Mouse (Mus musculus): ENCODE results near the gene Arhgef10l. TPM values are rescaled to one million over a fixed set of nuclear protein-coding genes. Genes with fewer than 3 reads are reported as not detected.
A peak's percentile ranks its signal among the peaks of the same experiment; 100 is the strongest.

Gene Arhgef10l
- polyA plus RNA-seq, 1 experiment from 2014 or later = 13.8 TPM

DNA sequence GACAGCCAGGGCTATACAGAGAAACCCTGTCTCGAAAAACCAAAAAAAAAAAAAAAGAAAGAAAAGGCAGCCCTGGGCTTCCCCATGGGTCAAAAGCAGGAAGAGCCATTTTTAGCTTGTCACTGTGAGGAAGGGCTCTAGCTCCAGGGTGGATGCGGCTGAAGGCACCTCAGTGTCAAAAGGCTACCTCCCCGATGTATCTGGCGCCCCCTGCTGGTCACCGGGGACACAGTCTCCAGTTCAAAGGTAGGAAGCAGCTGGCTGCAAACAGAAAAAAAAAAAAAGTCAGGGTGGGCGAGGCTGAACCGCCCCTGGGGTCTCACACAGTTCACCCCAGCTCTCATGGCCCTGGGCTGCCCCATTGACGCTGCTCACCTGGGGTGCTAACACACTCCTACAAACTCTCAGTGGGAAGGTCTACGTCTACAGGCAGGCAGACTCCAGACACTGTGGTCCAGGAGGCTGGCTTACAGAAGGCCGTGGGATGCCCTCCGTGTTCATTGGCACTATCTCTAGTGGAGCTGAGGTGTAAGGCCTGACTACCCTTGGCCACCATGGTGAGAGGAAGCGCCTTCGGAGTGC is 8.6 kb upstream of the Arhgef10l start:
- Histone ChIP-seq H3K27ac (ENCODE audit: low read depth, low read length) (no peak overlapping the region), H3K9me3 (ENCODE audit: control insufficient read depth, low read length) (no peaks in the 10 kb centered on the region), H3K27me3 (ENCODE audit: control insufficient read depth, insufficient read depth, low read length) (no peaks in the 10 kb centered on the region), H3K36me3 (ENCODE audit: control insufficient read depth, insufficient read depth, low read length) (no peaks in the 10 kb centered on the region), H3K9ac (ENCODE audit: low read depth, low read length) (no peak overlapping the region), H3K4me1 (replicated peaks; ENCODE audit: control insufficient read depth, insufficient read depth, low read length) (no peaks in the 10 kb centered on the region), H3K4me2 (replicated peaks; ENCODE audit: low read depth, low read length) (no peak overlapping the region), H3K4me3 (ENCODE audit: low read depth, low read length) (no peak overlapping the region)
- DNase-seq (ENCODE audit: low spot score) = peak; percentile 91
- ATAC-seq (ENCODE audit: low FRiP score) = peak; percentile 57
- 31% methylated on average over 12 of the region's 13 CpGs for WGBS

GRCm38 (mm10) chr4:140673527-140674264 is 7.9 kb upstream of the Arhgef10l start:
- Histone ChIP-seq H3K4me2 (replicated peaks; ENCODE audit: low read depth, low read length) (no peak overlapping the region), H3K9me3 (ENCODE audit: control insufficient read depth, low read length) (no peaks in the 10 kb centered on the region), H3K27ac (ENCODE audit: low read depth, low read length) (no peak overlapping the region), H3K4me1 (replicated peaks; ENCODE audit: control insufficient read depth, insufficient read depth, low read length) (no peaks in the 10 kb centered on the region), H3K9ac (ENCODE audit: low read depth, low read length) (no peak overlapping the region), H3K36me3 (ENCODE audit: control insufficient read depth, insufficient read depth, low read length) (no peaks in the 10 kb centered on the region), H3K4me3 (ENCODE audit: low read depth, low read length) (no peak overlapping the region), H3K27me3 (ENCODE audit: control insufficient read depth, insufficient read depth, low read length) (no peaks in the 10 kb centered on the region)
- ATAC-seq (ENCODE audit: low FRiP score) (peak; percentile 27; the same call in 1 of the 2 replicates), DNase-seq (ENCODE audit: low spot score) (no peak)
- whole genome bisulfite sequencing = 44% methylated on average over 12 of the region's 12 CpGs

GRCm38 (mm10) chr4:140667802-140668201 is 2.0 kb upstream of the Arhgef10l start:
- Histone ChIP-seq H3K36me3 (ENCODE audit: control insufficient read depth, insufficient read depth, low read length) (no peaks in the 10 kb centered on the region), H3K27me3 (ENCODE audit: control insufficient read depth, insufficient read depth, low read length) (no peaks in the 10 kb centered on the region), H3K9me3 (ENCODE audit: control insufficient read depth, low read length) (no peaks in the 10 kb centered on the region), H3K27ac (ENCODE audit: low read depth, low read length) (no peak overlapping the region), H3K4me1 (replicated peaks; ENCODE audit: control insufficient read depth, insufficient read depth, low read length) (peaks cover under 1% of the 10 kb centered on the region; the same call in 1 of the 2 replicates), H3K4me2 (replicated peaks; ENCODE audit: low read depth, low read length) (no peak overlapping the region), H3K4me3 (ENCODE audit: low read depth, low read length) (no peak overlapping the region), H3K9ac (ENCODE audit: low read depth, low read length) (no peak overlapping the region)
- 92% methylated on average over 8 of the region's 8 CpGs for WGBS
- DNase-seq (ENCODE audit: low spot score) (no peak), ATAC-seq (ENCODE audit: low FRiP score) (no peak)

- H3K27ac ChIP-seq (ENCODE audit: low read depth, low read length) = no peak overlapping the region
- ATAC-seq (ENCODE audit: low FRiP score) = no peak
Measured at GRCm38 (mm10) chr4:140665053-140665452, 759 bp downstream of the Arhgef10l start.

GRCm38 (mm10) chr4:140662882-140663585 is 2.8 kb downstream of the Arhgef10l start:
- Histone ChIP-seq H3K9me3 (ENCODE audit: control insufficient read depth, low read length) (no peaks in the 10 kb centered on the region), H3K4me3 (ENCODE audit: low read depth, low read length) (no peak overlapping the region), H3K4me2 (replicated peaks; ENCODE audit: low read depth, low read length) (no peak overlapping the region), H3K4me1 (replicated peaks; ENCODE audit: control insufficient read depth, insufficient read depth, low read length) (peaks cover 12% of the 10 kb centered on the region), H3K27me3 (ENCODE audit: control insufficient read depth, insufficient read depth, low read length) (no peaks in the 10 kb centered on the region), H3K36me3 (ENCODE audit: control insufficient read depth, insufficient read depth, low read length) (no peaks in the 10 kb centered on the region), H3K9ac (ENCODE audit: low read depth, low read length) (no peak overlapping the region), H3K27ac (ENCODE audit: low read depth, low read length) (no peak overlapping the region)
- ATAC-seq (ENCODE audit: low FRiP score) (no peak), DNase-seq (ENCODE audit: low spot score) (no peak)
- 36% methylated on average over 10 of the region's 10 CpGs for WGBS

More at GRCm38 (mm10) chr4:140665053-140665452, 759 bp downstream of the Arhgef10l start:
- peaks cover 5% of the 10 kb centered on the region; the same call in 1 of the 2 replicates for H3K4me1 ChIP-seq (replicated peaks; ENCODE audit: control insufficient read depth, insufficient read depth, low read length)
- H3K36me3 ChIP-seq (ENCODE audit: control insufficient read depth, insufficient read depth, low read length) = no peaks in the 10 kb centered on the region
- H3K9me3 ChIP-seq (ENCODE audit: control insufficient read depth, low read length) = no peaks in the 10 kb centered on the region
- H3K4me3 ChIP-seq (ENCODE audit: low read depth, low read length) = no peak overlapping the region
- DNase-seq (ENCODE audit: low spot score) = no peak
- H3K4me2 ChIP-seq (replicated peaks; ENCODE audit: low read depth, low read length) = no peak overlapping the region
- no peak overlapping the region for H3K9ac ChIP-seq (ENCODE audit: low read depth, low read length)
- 64% methylated on average over 7 of the region's 7 CpGs for WGBS
- no peaks in the 10 kb centered on the region for H3K27me3 ChIP-seq (ENCODE audit: control insufficient read depth, insufficient read depth, low read length)

- Histone ChIP-seq H3K27ac (ENCODE audit: low read depth, low read length) (no peak overlapping the region), H3K9ac (ENCODE audit: low read depth, low read length) (no peak overlapping the region)
- no peak for ATAC-seq (ENCODE audit: low FRiP score)
Measured at GRCm38 (mm10) chr4:140662453-140662852, 3.4 kb downstream of the Arhgef10l start.

GRCm38 (mm10) chr4:140661406-140662022 is 4.3 kb downstream of the Arhgef10l start:
- ATAC-seq (ENCODE audit: low FRiP score) (no peak), DNase-seq (ENCODE audit: low spot score) (no peak)
- H3K27ac ChIP-seq (ENCODE audit: low read depth, low read length) = no peak overlapping the region
- H3K9me3 ChIP-seq (ENCODE audit: control insufficient read depth, low read length) = no peaks in the 10 kb centered on the region
- no peak overlapping the region for H3K4me3 ChIP-seq (ENCODE audit: low read depth, low read length)
- no peaks in the 10 kb centered on the region for H3K36me3 ChIP-seq (ENCODE audit: control insufficient read depth, insufficient read depth, low read length)
- peaks cover 20% of the 10 kb centered on the region for H3K4me1 ChIP-seq (replicated peaks; ENCODE audit: control insufficient read depth, insufficient read depth, low read length)
- 71% methylated on average over 18 of the region's 18 CpGs for whole genome bisulfite sequencing
- no peaks in the 10 kb centered on the region for H3K27me3 ChIP-seq (ENCODE audit: control insufficient read depth, insufficient read depth, low read length)
- H3K9ac ChIP-seq (ENCODE audit: low read depth, low read length) = no peak overlapping the region
- no peak overlapping the region for H3K4me2 ChIP-seq (replicated peaks; ENCODE audit: low read depth, low read length)

More at GRCm38 (mm10) chr4:140662453-140662852, 3.4 kb downstream of the Arhgef10l start:
- no peak for DNase-seq (ENCODE audit: low spot score)
- WGBS = 41% methylated on average over 7 of the region's 7 CpGs
- no peaks in the 10 kb centered on the region for H3K9me3 ChIP-seq (ENCODE audit: control insufficient read depth, low read length)
- no peak overlapping the region for H3K4me3 ChIP-seq (ENCODE audit: low read depth, low read length)
- peaks cover 18% of the 10 kb centered on the region for H3K4me1 ChIP-seq (replicated peaks; ENCODE audit: control insufficient read depth, insufficient read depth, low read length)
- H3K4me2 ChIP-seq (replicated peaks; ENCODE audit: low read depth, low read length) = no peak overlapping the region
- no peaks in the 10 kb centered on the region for H3K36me3 ChIP-seq (ENCODE audit: control insufficient read depth, insufficient read depth, low read length)
- no peaks in the 10 kb centered on the region for H3K27me3 ChIP-seq (ENCODE audit: control insufficient read depth, insufficient read depth, low read length)

- WGBS = 2% methylated on average over 24 of the region's 24 CpGs
- Histone ChIP-seq H3K4me1 (replicated peaks; ENCODE audit: control insufficient read depth, insufficient read depth, low read length) (peaks cover 20% of the 10 kb centered on the region), H3K27me3 (ENCODE audit: control insufficient read depth, insufficient read depth, low read length) (no peaks in the 10 kb centered on the region)
Measured at GRCm38 (mm10) chr4:140657681-140658575, 7.9 kb downstream of the Arhgef10l start.

More at GRCm38 (mm10) chr4:140657681-140658575, 7.9 kb downstream of the Arhgef10l start:
- no peaks in the 10 kb centered on the region for H3K36me3 ChIP-seq (ENCODE audit: control insufficient read depth, insufficient read depth, low read length)
- H3K4me3 ChIP-seq (ENCODE audit: low read depth, low read length) = no peak overlapping the region
- H3K27ac ChIP-seq (ENCODE audit: low read depth, low read length) = peak overlapping the region; percentile 97
- no peaks in the 10 kb centered on the region for H3K9me3 ChIP-seq (ENCODE audit: control insufficient read depth, low read length)
- DNase-seq (ENCODE audit: low spot score) (peak; percentile 76), ATAC-seq (ENCODE audit: low FRiP score) (peak; percentile 91)
- peak overlapping the region; percentile 68 for H3K9ac ChIP-seq (ENCODE audit: low read depth, low read length)
- peak overlapping the region; percentile 33; the same call in 1 of the 2 replicates for H3K4me2 ChIP-seq (replicated peaks; ENCODE audit: low read depth, low read length)

Measured in hindbrain, embryonic 11.5 days (tissue).